Mouse (Mus musculus): ENCODE data around the gene Cpa1. TPM values are rescaled to one million over a fixed set of nuclear protein-coding genes. Genes with fewer than 3 reads are reported as not detected.

The Cpa1 gene
- polyA plus RNA-seq, 1 experiment from 2014 or later: 1.9 TPM

DNA sequence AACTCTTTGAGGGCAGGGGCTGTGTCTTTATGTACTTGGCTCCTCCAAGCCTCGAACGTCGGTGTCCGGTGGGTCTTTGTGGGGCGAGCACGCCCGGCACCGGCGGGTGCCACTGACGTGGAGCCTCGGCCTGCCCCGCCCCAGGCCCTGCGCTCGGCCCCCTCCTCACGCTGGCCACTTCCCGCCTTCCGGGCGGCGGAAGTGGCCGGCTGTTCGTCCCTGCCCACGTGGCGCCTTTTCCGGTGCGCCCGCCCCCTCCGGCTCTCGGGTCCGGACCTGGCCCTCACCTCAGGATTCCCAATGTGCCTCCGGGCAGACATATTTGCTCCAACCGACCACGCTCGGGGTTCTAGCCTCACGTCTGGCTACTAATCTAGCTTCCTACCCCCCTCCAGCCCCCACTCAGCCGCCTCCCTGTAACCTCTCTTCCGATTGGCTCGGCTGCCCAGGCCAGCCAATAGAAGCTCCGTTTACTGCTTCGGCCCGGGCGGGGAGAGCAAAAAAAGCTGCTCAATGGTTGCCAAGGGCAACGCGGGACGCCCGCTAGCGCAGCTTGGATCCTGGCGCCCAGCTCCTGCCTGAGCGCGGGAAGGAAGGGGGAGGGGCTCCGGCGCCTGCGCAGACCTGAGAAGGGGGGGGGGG lies 54.5 kb downstream of the Cpa1 start, which contains the start of gene Cep41:
Gene Cep41, minus strand, starts transcription at position 400 of the 642 bp plus-strand sequence.
- H3K36me3 ChIP-seq (ENCODE audit: insufficient read depth): no peaks in the 10 kb centered on the region

DNA sequence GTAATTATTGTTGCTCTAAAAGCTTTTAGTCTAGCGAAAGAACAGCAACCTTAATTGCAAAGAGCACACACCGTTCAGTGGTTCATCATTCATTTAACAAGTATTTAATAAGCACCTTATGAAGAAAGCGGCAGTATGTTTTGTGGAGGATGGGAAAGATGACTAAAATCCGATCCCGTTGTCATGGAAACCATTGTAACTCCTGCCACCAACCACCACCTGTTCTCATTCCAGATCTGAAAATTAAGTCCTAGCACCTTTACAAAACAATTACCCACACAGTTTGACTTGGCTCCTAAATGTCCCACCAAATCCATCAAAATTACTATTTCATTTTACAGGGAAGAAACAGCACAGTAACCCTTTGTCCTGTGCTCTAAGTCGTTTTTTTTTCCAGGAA lies 55.2 kb downstream of the Cpa1 start:
- WGBS: 44% methylated on average over 6 of the region's 6 CpGs
- Histone ChIP-seq H3K27me3 (ENCODE audit: insufficient read depth, low read length) (no peaks in the 10 kb centered on the region), H3K36me3 (ENCODE audit: insufficient read depth) (no peaks in the 10 kb centered on the region), H3K4me2 (peak overlapping the region; percentile 69), H3K4me1 (ENCODE audit: insufficient read depth) (0 out of 2 replicates have a peak, but pooled peaks cover 4% of the 10 kb centered on the region), H3K9ac (peak overlapping the region; percentile 17; the same call in 1 of the 2 replicates), H3K4me3 (ENCODE audit: low read depth, low read length) (peak overlapping the region; percentile 52), H3K9me3 (ENCODE audit: low read depth, low read length) (no peaks in the 10 kb centered on the region), H3K27ac (ENCODE audit: low read depth) (no peak overlapping the region)
- no peak for TF ChIP-seq CTCF (IDR thresholded peaks at IDR 0.05; ENCODE audit: low read depth)
- DNase-seq (peak; percentile 46), ATAC-seq (ENCODE audit: insufficient read depth) (no peak)

More for the DNA sequence above, 54.5 kb downstream of the Cpa1 start, which contains the start of gene Cep41:
- Histone ChIP-seq H3K4me3 (ENCODE audit: low read depth, low read length) (peak within 1 kb of the TSS; percentile 52), H3K4me1 (ENCODE audit: insufficient read depth) (0 out of 2 replicates have a peak, but pooled peaks cover 4% of the 10 kb centered on the region), H3K4me2 (peak within 1 kb of the TSS; percentile 69), H3K27ac (ENCODE audit: low read depth) (peak within 1 kb of the TSS; percentile 97), H3K27me3 (ENCODE audit: insufficient read depth, low read length) (no peaks in the 10 kb centered on the region), H3K9ac (peak within 1 kb of the TSS; percentile 65), H3K9me3 (ENCODE audit: low read depth, low read length) (no peaks in the 10 kb centered on the region)
- no peak for TF ChIP-seq CTCF (IDR thresholded peaks at IDR 0.05; ENCODE audit: low read depth)
- under 1% methylated on average over 52 of the region's 52 CpGs for WGBS
- peak; percentile 99 for DNase-seq
- peak; percentile 98 for ATAC-seq (ENCODE audit: insufficient read depth)

Other genes with a start within 250 kb of the Cpa1 start
- gene Zc3hc1, start 248.2 kb upstream of the Cpa1 start, polyA plus RNA-seq (2014; fragmentation: Nextera tagmentation; extraction: Ambion mirVana): 66.8 and 66.9 TPM in 2 replicates
- gene Klhdc10, start 237.3 kb upstream of the Cpa1 start, polyA plus RNA-seq (2014; fragmentation: Nextera tagmentation; extraction: Ambion mirVana): 32.6 and 33.9 TPM in 2 replicates
- gene Tmem209, start 129.4 kb upstream of the Cpa1 start, polyA plus RNA-seq (2014; fragmentation: Nextera tagmentation; extraction: Ambion mirVana): 43.5 and 44.7 TPM in 2 replicates
- 0.16 and 0.49 TPM in 2 replicates for gene Ssmem1, start 129.4 kb upstream of the Cpa1 start, polyA plus RNA-seq (2014; fragmentation: Nextera tagmentation; extraction: Ambion mirVana)
- gene Cpa2, start 97.6 kb upstream of the Cpa1 start, polyA plus RNA-seq (2014; fragmentation: Nextera tagmentation; extraction: Ambion mirVana): 7.2 and 7.8 TPM in 2 replicates
- 0.07 and 0.14 TPM in 2 replicates for gene Cpa4, start 70.8 kb upstream of the Cpa1 start, polyA plus RNA-seq (2014; fragmentation: Nextera tagmentation; extraction: Ambion mirVana)
- 0.11 TPM in 1 of 2 replicates, not detected in the other for gene Cpa5, start 28.2 kb upstream of the Cpa1 start, polyA plus RNA-seq (2014; fragmentation: Nextera tagmentation; extraction: Ambion mirVana)
- gene Cep41, start 54.5 kb downstream of the Cpa1 start, polyA plus RNA-seq (2014; fragmentation: Nextera tagmentation; extraction: Ambion mirVana): 11.6 and 12.8 TPM in 2 replicates
- 1,596 and 1,677 TPM in 2 replicates for gene Mest, start 84.3 kb downstream of the Cpa1 start, polyA plus RNA-seq (2014; fragmentation: Nextera tagmentation; extraction: Ambion mirVana)